Mouse (Mus musculus): ENCODE data around the gene Snap91.

The Snap91 gene

GRCm38 (mm10) chr9:86880113-86880972, at the start of gene Snap91:
Gene Snap91, minus strand, starts transcription at chr9:86880654.
- DNase-seq: peak; percentile 8

GRCm38 (mm10) chr9:86926519-86926918, 46.1 kb upstream of the Snap91 start:
- DNase-seq: no peak

DNA sequence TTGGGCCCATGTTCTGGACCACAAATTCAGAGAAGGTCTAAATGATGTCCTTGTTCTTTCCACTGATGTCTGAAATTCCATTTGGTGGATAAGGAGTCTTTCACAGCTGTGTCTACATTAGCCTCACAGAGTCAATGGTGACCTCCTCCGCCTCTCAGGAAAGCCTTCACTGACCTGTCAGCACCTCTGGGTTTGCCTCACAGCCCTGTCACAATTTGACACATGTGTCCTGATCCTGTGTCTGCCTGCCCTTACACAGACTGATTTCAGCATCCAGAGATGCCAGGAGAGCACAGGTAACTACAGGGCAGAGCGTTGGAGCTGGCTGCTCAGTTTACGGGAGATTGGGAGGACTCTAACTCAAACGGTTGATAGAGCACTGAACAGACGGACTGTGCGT, 45.2 kb upstream of the Snap91 start:
- DNase-seq: no peak

- no peak for DNase-seq
These were observed 42.0 kb upstream of the Snap91 start for GRCm38 (mm10) chr9:86922430-86922829.

DNA sequence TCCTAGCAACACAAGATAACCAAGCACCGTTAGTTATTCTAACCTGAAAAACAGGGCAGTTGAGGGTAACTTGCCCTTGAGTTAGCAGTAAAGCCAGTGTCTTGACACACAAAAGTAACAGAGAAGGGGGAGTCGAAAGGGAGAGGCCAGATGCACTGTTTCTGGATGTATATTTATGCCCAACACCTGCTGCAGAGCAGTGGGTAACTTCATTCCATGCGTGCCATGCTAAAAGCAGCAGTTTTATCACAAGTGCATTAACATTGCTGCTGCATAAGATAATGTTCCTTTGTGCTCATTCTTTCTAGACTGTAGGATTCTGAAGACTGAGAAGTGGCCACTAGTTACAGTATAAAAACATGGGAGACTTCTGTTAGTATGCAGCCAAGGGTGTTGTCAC, 36.1 kb upstream of the Snap91 start:
- DNase-seq: no peak

DNA sequence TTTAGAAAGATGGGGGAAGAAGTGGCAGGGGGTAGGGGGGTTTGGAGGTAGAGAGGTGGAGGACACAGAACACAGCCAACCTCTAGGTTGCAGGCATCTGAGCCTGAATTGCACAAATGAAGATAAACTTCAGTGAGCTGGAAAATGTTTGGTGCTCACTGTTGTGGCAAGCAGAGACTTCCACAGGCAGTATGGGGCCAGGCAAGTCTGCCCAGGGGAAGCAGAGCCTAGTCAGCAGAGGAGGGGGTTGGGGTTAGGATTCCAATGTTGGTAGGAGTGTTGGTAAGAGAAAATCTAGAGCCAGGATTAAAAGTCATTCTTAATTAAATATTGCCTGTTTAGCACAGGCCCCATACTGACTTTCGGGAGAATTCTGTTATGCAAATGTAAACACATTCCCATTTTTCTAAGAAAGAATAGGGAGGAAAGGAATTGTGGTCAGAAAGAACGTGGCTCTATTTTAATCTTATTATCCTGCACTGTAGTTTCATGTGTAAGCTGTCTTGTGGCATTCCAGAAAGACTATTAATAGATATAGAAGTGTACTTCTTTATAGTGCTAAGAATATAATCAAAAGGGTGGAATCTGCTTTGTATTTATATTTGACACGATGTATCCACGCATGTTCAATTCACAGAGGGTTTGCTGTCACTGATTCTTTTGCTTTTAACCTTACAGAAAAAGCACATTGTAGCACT, 19.2 kb upstream of the Snap91 start:
- DNase-seq: no peak

DNA sequence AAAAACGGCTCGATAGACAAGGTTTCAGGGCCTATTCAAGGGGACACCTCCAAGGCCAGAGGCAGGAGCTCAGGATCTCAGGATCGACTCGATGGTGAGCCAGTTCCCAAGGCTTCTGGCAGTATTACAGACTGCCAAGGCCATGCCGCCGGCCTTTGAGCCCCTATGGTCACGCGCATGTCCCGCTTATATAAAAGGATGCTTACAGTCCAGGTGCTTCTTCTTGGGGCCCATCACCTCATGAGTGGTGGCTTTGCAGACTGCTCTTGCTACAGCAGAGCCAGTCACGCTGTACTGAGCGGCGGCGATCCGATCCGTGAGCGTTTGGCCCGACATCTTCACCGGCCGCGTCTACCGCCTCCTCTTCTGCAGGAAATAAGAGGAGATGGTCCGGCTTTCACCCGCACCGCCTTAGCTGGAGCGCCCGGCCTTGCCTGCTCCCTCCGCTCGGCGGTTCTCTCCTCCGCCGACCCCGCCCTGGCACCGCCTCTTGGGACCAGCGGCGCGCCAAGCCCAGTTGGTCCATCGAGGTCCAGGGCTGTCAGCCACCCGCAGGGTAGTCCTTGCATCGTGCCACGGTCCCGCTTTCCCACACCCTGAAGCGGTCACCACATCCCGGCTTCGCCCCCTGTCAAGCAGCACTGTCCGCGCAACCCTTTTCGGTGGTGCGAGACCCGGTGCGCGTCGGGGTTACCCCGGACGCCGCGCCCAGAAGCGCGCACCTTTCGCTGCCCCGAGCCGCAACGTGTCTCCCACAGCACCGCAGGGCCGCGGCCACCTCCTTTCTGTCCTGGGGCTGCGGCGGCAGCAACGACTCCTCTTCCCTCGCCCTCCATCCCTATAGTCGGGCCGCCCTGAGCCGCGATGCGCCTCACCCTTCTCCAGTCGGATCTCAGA, 990 bp downstream of the Snap91 start:
- DNase-seq: peak; percentile 10

- no peak for DNase-seq
These were observed 1.7 kb downstream of the Snap91 start for GRCm38 (mm10) chr9:86878716-86879115.

- DNase-seq: no peak
These were observed 6.8 kb downstream of the Snap91 start for GRCm38 (mm10) chr9:86873681-86874080.

DNA sequence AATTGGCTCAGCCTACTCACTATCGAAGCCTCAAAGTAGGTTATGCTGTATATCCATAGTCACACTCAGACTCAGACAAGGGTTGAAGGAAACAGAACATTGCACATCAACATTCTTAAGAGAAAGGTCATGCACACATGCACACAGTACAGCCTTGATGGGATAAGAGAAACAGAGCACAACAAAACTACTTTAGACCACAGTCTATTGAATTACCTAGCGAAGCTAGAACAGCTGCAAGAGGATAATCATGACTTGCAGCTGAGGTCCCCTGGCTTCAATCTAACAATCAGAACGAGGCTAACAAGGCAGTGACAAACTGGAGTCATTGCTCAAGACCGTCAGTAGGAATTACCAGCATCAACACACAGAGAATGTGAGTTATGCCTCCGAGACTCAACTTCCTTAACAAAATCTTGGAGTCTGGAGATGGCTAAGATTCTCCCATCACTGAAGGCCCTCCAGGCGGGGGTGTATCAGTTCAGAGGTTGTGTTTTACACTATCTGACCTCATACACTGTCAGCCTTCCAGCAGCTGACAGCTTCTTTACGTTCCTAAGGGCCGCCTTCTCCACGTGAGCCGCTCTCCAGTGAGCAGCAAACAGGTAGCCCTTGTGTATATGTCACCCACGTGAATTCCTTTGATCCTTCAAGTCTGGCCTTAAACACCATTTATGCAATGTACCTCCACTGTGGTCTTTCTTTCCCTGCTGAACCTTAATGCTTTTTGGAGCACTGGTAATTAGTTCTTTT, 10.7 kb downstream of the Snap91 start:
- no peak for DNase-seq

DNA sequence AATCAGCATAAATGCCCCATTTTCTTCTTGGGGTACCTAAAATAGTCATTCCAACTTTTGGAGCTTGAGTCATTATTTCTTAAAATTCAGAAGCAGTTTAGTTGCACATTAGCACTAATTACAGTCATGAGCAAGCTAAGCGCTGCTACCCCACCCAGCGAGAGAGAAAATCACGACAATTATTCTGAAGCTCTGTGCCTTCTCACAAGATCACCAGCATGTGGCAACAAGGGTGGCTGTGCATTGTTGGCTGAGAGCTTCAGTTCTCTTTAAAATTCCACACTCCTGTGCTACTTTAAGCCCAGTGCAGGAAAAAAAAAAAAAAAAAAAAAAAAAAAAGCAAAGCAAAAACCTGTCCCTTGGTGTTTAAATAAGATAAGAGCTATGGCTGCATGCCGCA, 22.4 kb downstream of the Snap91 start:
- DNase-seq: no peak

DNA sequence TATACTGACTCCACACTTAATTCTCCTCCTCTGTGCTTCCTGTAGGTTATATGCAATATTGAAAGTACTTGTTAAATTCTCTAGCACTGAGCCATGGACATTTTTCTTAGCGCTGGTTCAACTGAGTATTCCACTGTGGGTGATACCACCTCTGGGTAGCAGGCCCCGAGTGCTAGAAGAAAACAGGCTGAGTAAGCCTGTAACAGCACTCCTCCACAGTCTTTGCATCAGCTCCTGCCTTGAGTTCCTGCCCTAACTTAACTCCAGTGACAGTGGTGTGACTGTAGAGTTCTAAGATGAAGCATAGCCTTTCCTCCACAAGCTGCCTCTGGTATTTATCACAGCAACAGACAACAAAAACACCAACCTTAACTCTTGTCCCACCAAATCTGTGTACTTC, 22.8 kb downstream of the Snap91 start:
- DNase-seq: no peak

- no peak for DNase-seq
These were observed 27.6 kb downstream of the Snap91 start for GRCm38 (mm10) chr9:86852861-86853260.

DNA sequence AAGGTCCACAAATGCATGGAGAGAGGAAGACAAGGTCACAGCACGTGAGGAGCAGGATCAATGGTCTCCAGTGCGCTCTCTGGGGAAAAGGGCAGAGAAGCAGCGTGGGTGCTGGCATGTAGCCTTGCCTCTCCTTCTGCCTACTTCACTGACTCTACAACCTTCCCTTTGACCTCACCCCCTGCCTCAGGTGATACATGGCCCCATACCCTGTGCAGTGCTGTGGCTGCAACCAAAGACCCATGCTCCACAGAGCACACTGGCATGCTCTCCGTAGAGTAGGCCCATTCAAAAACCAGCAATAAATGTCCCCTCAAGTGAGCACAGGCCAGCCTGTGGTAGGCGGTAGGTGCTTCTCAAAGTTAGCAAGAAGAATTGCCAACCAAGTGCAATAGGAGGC, 28.8 kb downstream of the Snap91 start:
- DNase-seq: no peak

- no peak for DNase-seq
These were observed 29.8 kb downstream of the Snap91 start for GRCm38 (mm10) chr9:86850452-86851207.

- no peak for DNase-seq
These were observed 36.6 kb downstream of the Snap91 start for GRCm38 (mm10) chr9:86843747-86844353.

- DNase-seq: no peak
These were observed 50.7 kb downstream of the Snap91 start for GRCm38 (mm10) chr9:86829792-86830191.

GRCm38 (mm10) chr9:86829034-86829433, 51.4 kb downstream of the Snap91 start:
- no peak for DNase-seq

DNA sequence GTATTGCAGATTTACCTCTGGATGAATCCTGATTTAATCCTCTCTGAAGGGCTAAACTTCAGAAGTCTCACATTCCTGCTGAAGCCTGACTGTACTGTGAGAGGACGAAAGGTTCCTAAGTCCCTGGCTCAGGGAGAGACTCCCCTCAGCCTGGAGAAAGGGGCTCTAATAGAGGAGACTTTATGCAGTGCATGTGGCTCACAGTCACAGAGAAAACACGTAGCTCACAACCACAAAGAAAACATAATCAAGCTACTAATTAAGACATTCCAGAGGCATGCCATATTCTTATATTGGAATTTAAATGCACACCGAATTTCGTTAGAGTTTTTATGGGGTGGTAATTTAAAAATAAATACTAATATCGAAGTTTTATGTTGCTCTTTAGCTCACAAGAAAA, 61.1 kb downstream of the Snap91 start:
- no peak for DNase-seq

DNA sequence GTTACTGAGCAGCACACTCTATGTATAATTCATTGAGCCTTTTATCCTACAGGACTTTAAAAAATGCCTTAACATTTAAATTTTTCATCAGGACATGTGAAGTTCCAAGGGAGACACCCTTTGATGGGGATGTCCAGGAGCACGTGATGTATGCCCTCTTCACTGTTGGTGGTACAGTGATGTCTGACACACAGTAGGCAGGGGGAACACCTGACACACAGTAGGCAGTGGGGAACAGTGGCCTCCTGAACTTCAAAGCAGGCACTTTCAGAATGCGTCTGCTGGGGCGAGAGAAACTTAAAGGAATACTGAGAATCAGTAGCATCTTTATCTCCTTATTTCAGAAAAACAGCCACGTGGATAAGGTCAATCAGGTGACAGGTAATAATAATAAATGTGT, 62.8 kb downstream of the Snap91 start:
- DNase-seq: no peak

- DNase-seq: no peak
These were observed 66.1 kb downstream of the Snap91 start for GRCm38 (mm10) chr9:86814340-86814739.
